Mouse (Mus musculus): ENCODE results near the gene Fblim1.

DNA sequence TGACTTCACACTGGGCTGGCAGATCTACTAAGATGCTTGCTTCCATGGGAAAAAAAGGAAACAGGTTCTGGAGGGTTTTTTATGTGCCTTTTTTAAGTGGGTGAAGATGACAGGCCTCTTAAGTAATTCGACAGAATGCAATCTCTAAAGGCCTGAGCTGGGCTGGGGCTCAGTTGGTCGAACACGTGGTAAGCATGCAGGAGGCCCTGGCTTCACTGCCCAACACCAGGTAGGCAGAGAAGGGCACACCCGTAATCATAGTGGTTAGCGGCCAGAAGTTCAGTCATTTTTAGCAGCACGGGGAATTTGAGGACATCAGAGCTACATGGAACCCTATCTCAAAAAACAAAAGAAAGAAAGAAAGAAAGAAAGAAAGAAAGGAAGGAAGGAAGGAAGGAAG, 48.6 kb upstream of the Fblim1 start:
- TF ChIP-seq POLR2A (IDR thresholded peaks at IDR 0.05; ENCODE audit: borderline replicate concordance, control insufficient read depth, low read depth, low read length) (no peak), CTCF (IDR thresholded peaks at IDR 0.05; ENCODE audit: control insufficient read depth, insufficient read depth, low read length) (no peak)

All from bone marrow, adult 2 months (tissue).